Mouse (Mus musculus): ENCODE data around the gene Cfap45.

Gene Cfap45

DNA sequence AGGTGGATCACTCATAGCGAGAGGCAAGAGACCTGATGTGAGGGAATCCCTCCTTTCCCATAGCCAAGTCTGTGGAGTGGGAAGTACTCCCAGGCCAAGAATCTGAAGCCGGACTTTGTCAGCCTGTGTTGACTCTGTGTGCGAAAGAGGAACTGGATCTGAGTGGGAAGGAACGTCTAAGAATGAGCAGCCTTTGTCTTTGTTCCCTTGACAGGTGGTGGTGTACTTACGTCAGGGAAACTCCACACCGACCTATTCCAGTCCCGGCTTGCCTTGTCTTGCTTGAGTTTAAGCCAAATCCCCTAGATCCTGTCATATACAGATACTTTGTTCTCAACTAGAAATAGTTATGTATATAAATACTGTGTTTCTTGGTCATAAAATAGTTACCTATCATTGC, 1.9 kb downstream of the Cfap45 start:
- DNase-seq, result no peak

DNA sequence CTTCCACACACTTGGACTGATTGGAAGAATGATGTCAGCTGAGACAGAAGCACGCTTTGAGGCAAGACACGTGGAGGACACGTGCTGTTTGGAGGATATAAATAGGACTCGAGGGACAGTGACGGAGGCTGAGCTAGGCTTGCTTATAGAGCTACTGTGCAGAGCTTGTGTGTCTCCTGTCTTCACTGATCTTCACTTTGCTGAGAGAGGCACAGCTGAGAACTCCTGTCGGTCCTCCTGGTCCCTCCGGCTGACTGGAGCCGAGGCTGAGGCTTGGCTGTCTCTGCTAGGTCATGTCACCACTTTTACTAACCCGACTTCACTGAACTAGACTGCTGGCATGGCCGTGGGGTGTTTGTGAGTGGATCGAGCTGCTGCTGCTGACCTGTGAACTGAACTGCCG, 3.1 kb downstream of the Cfap45 start:
- DNase-seq, result no peak

DNA sequence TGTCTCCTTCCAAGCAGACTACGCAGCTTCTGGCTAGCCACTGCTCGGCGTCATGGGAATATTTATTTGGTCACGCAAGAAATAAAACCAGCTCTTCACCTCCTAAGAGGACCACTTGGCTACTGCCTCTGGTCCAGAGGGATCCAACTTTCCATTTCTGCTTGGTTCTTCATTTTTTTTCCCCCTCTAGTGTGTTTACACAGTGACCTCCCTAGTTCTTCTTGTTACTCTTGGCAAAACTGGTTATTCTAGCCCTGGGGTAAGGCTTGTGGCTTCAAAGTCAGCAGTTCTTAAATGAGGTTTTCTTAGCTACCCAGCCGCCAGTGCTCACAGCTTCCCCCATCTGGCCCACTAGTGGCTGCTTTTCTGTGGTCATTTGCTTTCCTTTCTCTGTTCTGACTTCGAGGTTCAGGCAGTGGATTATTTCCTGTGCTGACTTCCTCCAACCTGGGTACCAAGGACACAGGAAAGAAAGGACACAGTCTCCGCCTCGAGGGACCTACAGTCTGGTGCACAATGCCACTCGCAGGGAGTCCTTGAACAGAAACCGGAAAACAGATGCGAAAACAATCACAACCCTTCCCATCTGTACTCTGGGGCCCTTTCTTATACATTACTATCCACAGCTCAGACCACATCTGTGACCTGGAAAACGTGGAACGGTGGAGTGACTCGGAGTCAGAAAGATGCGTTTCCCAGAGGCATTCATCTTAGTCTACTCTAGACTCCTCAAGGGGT, 4.6 kb downstream of the Cfap45 start:
- peak in 1 of 2 experiments; percentile 31 for DNase-seq

DNA sequence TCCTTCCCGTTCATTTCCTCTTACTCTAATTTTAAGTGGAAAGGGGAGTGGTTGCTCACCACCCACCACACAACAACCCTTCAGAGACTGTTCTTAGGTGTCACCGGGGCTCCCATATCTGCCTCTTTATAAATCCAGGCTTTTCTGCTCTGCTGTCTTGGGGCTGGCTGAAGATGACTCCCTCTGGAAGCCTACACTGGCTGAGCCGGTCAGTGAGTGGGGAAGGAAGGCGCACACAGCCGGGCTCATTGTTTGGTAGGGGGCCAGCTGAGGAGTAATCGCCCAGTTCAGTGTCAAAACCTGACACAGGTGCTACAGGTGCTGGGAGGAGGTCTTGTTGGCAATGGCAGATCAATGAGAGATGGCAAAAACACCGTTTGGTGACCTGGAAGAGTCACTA, 5.4 kb downstream of the Cfap45 start:
- no peak for DNase-seq

DNA sequence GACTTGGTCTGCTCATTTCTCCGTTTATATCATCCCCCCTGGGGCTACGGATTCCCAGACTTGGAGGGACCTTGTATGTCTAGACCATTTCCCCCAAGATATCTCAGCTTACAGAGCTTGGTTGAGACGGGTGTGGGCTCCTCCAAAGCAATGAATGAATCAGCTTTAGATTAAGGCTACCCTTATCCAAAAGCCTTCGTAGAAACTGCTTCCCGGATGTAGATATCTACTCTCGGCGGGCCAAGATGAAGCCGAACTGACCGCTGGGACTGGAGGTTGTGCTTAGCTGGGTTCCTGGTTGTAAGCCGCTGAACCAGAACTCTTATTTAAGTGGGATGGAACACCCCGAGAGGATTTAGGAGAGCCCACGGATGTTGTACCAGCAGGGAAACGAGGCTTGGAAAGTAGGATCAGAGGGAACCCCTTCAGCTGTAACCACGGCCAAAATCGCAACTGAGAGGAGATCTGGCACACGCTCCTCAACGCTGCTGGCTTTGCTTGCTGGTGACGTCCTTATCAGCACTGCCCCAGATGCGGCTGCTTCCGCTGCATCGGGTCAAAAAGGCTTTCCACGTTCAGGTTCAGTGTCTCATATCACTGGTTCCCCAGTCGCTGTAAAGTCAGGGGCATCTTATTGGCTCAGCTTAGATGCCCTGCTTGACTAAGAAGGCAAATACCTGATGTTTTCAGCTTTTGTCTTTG, 5.9 kb downstream of the Cfap45 start:
- DNase-seq, result peak in 1 of 2 experiments; percentile 47

DNA sequence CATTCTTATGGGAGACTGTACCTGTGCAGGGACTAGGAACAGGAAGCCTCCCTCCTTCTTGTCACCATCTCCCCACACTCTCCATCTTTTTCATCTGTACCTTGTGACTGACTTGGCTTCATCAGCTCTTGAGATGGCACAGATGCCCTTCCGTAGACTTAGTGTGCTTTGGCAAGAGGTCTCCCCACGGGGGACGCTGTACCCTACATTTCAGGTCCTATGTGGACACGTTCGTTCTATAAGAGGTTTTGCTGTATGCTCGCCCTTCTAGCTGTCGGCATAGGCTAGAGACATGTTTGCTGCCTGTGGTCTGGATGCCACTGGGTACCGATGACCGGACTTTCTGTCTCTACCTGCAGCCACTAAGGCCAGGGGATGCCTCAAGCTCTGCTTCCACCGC, 6.8 kb downstream of the Cfap45 start:
- DNase-seq, result no peak

DNA sequence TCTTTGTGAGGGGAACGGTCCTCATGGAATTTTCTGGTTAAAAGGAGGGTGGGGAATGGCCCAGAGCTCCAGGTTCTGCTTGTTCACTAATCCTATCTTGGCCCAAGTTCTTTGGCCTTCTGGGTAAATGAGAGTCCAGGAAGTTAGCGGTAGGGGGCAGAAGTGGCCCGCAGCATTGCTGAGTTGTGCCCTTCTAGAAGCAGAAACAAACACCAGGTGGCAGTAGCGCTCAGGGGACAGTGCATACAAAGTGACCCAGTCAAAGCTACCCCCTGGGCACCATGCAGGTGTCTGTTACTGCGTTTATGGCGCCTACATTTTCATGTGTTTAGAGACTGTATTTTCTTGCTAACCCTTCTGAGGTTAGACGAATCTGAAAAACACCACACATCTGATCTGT, 8.1 kb downstream of the Cfap45 start:
- peak; percentile 78 to 95 for DNase-seq

DNA sequence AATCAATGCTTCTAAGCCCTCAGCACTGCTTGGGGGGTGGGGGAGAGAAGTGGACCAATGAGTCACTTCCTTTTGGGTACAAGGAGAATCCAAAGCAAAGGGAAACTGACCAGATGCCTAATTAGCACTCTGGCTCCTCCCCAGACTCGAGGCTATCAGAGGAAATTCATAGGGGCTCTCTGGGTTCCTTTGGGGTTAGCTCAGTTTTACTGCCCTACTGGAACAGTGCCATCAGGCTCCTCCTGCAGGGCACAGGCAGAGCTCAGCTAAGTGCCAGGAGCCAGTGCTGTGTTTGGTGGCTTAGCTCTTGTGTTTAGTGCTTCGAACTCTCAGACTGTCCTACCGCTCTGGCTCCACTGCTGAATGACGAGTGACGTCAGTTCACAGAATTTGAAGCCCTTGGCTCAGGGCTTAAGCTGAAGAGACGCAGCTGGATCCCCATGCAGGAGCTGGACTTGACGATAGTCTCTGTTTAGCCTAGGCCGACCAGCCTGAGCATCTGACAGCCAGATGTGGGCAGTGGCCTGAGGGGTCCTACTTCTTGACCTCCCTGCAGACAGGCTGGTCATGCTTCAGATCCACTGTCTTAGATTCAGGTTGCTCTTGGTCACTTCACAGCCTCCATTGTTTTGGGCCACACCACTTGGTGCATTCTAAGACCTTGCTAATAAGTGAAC, 10.1 kb downstream of the Cfap45 start:
- no peak for DNase-seq

DNA sequence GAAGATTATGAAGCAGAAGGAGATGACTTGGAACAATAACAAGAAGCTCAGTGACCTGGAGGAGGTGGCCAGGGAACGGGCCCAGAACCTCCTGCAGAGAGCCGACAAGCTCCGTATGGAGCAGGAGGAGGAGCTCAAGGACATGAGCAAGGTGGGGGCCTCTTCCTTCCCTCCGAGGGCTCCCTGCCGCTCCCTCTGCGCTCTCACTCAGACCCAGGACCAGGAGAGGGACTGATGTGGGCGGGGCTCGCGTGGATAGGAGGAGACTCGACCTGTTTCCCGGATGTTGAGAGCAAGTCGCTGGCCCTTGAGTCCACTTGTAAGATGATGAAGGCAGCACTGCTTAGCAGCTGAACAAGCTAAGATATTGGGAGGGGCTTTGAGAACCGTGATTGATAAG, 11.9 kb downstream of the Cfap45 start:
- DNase-seq, result no peak

DNA sequence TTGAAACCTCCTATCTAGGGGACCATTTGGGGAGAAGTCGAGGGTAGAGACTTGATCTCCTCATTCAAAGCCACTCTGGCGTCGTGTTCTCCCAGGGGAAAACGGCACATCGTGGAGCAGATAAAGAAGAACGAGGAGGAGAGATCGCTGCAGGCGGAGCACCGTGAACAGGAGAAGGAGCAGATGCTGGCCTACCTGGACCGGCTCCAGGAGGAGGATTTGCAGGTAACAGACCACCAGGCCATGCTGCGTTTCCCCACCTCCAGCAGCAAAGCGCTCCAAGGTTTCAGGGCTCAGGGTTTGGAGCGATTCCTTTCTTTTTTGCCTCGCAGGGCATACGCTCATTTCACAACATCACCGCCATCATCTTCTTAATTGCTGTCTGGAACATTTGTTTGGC, 14.5 kb downstream of the Cfap45 start:
- no peak for DNase-seq

DNA sequence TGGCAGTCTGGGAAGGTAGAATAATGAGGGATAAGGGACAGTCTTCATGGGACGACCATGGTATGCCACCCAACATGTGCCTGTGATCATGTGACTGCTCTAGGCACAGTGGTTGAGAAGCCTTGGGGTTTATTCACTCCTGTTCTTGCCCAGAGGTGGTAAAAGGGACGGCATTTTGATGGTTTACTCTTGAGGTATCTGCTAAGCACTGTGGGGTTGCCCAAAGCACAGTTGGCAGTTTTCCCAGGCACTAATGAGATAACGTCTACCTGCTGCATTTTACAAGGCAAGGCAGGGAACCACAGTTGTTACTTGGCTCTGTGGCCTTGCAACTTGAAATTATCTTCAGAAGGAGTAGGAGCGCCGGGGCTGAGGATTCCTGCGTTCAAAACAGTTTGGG, 19.2 kb downstream of the Cfap45 start:
- no peak for DNase-seq

DNA sequence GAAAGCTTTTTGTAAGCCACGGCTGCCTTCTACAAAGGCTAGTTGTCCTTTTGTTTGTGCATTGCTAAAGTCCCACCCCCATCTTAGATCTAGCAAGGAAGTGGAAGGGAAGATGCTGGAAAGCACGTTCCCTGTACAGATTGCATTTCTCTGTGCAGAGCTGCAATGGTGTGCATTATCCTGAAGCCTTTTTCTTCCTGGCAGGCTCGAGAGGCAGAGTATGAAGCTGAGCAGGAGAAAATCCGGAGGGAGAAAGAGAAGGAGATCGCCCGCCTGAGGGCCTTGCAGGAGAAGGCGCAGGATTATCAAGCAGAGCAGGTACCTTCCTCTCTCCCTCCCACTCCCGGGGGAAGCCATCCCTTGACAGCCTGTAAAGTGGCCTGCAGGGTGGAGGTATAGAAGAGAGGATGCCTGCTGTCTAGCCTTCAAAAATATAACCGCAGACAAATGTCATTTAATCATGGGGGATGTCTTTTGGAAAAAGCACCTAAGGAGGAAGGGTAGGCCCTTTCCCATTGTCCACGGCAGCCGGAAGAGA, 19.8 kb downstream of the Cfap45 start:
- DNase-seq, result no peak

DNA sequence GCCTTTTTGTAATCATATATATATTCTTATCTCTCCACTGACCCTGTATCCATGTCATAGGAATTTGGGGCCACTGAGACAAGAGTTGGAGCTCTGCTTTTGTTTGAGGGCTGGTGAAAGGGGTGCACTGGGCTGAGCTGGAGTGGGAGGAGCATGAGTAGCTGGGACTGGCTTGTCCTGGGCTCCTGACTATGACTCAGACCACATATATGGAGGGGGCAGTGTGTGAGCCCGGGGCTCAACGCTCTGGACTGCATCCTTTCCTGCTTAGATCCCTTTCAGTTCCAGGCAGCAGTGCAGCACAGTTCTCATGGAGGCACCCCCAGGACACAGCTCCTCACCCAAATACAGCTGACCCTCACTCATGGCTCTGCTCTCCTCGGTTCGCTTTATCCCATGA, 25.5 kb downstream of the Cfap45 start:
- DNase-seq, result no peak

DNA sequence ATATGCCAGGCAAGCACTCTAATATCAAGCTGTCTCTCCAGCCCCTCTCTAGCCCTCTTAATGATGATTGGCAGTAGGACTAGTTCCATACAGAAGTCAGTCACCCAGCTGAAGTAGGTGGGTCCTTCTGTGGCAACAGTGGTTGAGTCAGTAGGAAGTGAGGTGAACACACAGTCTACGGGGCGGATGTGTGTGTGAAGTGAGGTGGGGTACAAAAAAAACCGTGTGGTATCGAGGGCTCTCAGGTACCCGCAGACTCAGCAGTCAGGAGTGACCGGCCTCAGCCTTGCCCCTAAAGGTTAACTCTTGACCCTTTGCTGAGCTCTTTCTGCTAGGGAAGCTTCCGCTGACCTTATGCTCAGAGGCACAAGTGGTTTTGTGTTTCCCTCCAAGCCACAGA, 27.9 kb downstream of the Cfap45 start:
- peak in 1 of 2 experiments; percentile 38 for DNase-seq

DNA sequence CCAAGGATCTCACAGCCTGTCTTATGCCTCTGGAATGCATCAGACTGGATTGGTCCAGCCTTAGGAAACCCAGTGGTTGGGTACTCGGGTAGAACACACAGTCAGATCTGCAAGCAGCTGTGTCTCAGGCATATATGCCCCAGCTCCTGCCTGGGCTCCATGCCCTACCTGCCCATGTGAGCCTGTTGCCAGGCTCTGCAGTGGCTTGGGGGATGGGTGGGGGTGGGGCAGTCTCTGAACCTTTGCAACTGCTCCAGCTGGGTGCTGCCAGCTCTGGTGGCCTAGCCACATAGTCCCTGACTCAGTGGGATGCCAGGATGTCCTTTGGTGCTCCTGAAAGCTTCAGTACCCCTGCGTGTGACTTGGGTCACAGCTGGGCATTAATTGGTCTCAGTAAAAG, 28.7 kb downstream of the Cfap45 start:
- DNase-seq, result no peak

DNA sequence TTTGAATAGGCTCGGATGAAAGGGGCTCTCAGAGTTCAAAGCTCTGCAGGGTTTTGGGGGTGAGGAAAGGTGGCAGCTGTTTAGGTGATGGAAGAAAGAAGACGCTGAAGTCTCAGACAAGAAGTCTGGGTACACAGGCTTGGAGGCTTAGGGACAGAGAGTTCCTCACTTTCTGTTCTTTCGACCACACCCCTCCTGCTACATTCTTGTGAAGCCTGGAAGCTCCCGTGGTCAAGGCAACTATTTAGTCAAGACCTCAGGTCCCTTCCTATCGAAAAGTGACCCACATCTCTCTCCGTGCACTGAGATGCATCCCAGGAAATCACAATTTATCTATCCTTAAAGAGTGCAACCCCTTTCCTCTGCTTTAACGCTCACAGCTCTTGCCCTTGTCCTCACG, 29.1 kb downstream of the Cfap45 start:
- no peak for DNase-seq

DNA sequence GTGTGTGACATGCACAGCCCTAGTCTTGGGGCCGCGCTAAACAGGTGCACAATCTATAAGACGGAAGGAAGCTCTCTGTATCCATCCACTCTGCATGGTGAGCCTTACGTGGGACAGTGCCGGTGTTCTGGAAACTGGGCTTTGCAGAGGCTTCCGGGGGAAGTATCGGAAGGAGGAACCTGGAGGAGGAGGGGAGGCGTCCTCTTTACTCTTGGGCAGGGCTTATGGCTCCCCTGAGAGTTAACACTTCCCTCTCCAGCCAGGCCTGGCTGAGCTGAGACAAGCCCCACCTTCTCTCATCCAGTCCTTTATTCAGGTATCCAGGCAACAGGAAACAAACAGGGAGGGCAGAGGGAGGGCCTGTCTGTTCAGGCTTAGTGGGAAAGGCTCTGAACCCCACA, 29.9 kb downstream of the Cfap45 start:
- peak; percentile 61 to 66 for DNase-seq

DNA sequence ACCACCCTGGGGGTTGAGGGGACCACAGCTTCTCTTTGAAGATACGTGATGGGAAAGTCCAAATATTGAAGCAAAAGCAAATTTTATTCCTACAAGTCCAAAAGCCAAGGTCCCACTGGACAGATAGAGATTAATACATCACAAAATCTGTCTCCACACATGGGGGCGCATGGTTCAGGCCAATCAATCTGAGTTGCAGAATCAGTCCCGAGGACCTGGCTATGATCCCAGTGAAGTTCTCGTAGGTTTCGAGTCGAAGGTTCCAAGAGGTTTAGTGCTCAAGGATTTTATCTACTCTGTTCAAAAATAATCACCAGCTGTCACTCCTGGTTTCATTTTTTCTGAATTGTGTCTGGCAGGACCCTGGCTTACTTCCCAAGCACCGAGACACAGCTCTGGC, 30.4 kb downstream of the Cfap45 start:
- DNase-seq, result no peak

DNA sequence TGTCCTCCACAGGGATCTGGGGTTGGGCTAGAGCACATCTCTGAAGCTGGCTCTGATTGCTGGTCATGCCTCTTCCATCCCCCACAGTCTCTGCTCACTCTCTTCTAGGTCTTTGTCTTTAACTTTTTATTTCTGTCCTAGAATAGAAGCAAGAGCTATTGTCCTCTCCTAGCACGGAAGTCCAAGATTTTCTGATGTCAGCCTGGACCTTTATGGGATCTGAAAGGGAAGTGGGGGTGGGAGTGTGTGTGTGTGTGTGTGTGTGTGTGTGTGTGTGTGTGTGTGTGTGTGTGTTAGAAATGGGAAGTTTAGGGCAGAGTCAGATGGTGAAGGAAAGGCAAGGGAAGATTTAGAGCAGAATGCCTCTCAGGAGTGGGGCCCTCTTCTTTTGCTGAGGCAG, 32.0 kb downstream of the Cfap45 start:
- DNase-seq, result no peak

DNA sequence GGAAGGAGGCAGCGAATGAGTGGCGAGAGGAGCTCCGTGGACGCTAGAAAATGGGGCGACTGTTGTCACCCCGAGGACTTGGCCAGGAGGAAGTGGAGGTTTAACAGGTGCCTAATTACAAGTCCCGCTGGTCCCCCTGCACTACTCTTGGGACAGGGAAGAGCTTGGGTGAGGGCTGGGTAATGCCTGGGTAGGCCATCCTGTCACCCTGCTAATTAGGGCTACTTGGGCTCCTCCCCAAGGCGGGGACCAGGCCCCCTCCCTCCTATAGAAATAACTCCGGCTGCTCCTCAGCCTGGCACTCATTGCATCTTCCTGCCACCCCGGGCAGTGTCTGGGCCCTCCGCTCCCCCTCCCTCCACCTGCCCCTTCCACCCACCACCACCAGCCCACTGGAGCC, 35.0 kb downstream of the Cfap45 start, which contains the start of gene Vsig8:
Gene Vsig8 (plus strand): TSS at position 301 of the 400 bp plus-strand sequence.
- no peak for DNase-seq

DNA sequence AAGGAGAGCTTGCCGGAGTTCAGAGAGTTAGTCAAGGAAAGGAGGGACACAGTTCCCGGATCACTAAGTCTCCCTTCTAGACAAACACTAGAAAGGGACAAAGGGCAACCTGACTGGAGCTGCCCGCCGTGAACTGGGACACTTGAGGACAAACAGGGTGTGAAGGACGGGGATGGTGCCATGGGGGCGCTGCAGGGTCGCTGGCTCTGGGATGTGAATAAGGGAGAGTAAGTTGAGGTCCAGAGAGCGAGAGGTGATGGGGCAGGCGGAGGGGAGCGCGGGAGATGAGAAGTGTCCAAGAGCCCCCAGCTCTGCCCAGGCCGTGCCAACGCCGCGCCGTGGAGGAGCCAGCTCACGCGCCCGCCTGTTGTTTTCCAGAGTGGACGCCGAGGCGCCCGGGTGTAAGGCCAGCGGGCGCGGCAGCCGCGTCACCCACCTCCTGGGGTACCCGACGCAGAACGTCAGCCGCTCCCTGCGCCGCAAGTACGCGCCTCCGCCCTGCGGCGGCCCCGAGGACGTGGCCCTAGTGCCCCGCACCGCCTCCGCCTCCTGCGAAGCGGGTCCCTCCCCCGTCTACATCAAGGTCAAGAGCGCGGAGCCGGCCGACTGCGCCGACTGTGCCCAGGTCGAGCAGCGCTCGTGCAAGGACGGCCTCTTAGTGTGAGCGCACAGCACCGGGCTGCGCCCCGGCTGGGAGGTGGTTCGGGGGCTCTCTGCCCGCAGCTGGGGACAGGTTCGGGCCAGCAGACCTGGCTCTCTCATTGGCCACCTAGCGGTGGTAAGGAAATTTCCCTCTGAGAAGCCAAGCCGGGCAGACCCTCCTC, 42.3 kb downstream of the Cfap45 start:
- peak; percentile 54 to 66 for DNase-seq

DNA sequence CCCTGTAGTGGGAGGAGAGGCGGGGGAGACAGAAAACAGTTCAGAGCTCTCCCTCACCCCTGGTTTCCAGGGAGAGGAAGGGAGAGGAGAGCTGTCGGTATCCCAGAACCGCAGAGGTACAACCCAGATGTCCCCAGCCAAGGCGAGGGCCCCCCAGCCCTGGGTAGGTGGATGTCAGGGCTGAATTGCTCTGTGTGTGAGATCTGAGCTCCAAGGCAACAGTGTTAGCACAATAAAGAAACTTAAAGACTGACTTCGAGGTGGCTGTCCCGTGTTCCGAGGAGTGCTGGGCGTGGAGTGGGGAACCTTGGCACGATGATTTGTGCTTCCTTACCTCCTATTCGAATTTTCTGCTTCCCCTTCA, 42.8 kb downstream of the Cfap45 start:
- no peak for DNase-seq

DNA sequence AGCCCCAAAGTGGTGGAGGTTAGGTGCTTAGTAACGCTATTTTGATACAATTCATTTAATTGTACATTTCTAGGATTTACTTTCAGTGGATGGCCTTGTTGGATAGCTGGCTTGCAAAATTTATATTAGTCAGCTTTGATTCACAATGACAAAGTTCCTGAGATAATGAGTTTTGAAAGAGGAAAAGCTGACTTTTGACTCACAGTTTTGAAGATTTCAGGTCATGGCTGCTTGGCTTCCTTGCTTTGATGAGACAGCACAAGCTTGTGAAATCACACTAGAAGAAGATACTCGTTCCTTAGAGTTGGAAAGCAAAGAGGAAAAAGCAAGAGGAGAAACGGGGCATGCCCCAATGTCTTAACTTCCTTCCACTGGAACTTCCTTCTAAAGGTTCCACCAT, 45.5 kb downstream of the Cfap45 start:
- DNase-seq, result no peak
